Mouse (Mus musculus): ENCODE measurements around the gene Olfr282. TPM values are rescaled to one million over a fixed set of nuclear protein-coding genes. Genes with fewer than 3 reads are reported as not detected.
"Not testable (repeated sequence)": the region's sequence is repeated elsewhere in the genome, so short reads cannot be mapped to it uniquely, and the experiment has no call there.

The Olfr282 gene
- total and polyA plus RNA-seq, 3 experiments, result 0.18 TPM; not detected in 2

DNA sequence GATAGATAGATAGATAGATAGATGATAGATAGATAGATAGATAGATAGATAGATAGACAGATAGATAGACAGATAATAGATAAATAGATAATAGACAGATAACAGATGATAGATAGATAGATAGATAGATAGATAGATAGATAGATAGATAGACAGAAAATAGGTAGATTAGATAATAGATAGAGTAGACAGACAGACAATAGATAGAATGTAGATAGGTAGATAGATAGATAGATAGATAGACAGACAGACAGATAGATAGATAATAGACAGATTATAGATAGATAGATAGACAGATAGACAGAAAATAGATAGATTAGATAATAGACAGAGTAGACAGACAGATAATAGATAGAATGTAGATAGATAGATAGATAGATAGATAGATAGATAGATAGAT, 14.2 kb upstream of the Olfr282 start:
- H3K9me3 ChIP-seq (replicated peaks; ENCODE audit: insufficient read depth, low read length); H3K79me2 ChIP-seq (ENCODE audit: control insufficient read depth, insufficient read depth, low read length, poor library complexity); H3K4me3 ChIP-seq (ENCODE audit: control insufficient read depth in 1 of 2, insufficient read depth in 1 of 2, low read depth in 2 of 2, low read length in 2 of 2); H3K9ac ChIP-seq (ENCODE audit: control insufficient read depth, low read depth, low read length, poor library complexity, severe bottlenecking); DNase-seq (ENCODE audit: low read depth, low spot score); H3K36me3 ChIP-seq (ENCODE audit: control insufficient read depth in 1 of 2, insufficient read depth in 2 of 2, low read length in 2 of 2); H3K27ac ChIP-seq (ENCODE audit: control insufficient read depth, low read depth, low read length): not testable (repeated sequence)
- Histone ChIP-seq H3K27me3 (ENCODE audit: control insufficient read depth in 1 of 2, insufficient read depth in 2 of 2, low read length in 2 of 2) (peaks cover 4 to 11% of the 10 kb centered on the region in 2 experiments), H3K4me1 (ENCODE audit: control insufficient read depth in 1 of 2, insufficient read depth in 2 of 2, low read length in 2 of 2) (peaks cover 7 to 15% of the 10 kb centered on the region in 2 experiments; a peak in 3 of 4 replicates)
- TF ChIP-seq GATA1 (IDR thresholded peaks at IDR 0.05; ENCODE audit: low read depth, low read length), result peak; percentile 87; the same call in 1 of the 2 replicates
- TF ChIP-seq EP300 (IDR thresholded peaks at IDR 0.05; ENCODE audit: low read depth in 1 of 2, low read length in 2 of 2), result peak in 1 of 2 experiments; percentile 25; a peak in 1 of 4 replicates
- 0 out of 2 replicates have a peak, but pooled peaks have one; percentile 54 for TF ChIP-seq CHD1 (IDR thresholded peaks at IDR 0.05; ENCODE audit: low read depth, low read length)

- H3K9me3 ChIP-seq (replicated peaks; ENCODE audit: insufficient read depth, low read length); H3K36me3 ChIP-seq (ENCODE audit: control insufficient read depth in 1 of 2, insufficient read depth in 2 of 2, low read length in 2 of 2); H3K4me3 ChIP-seq (ENCODE audit: control insufficient read depth in 1 of 2, insufficient read depth in 1 of 2, low read depth in 2 of 2, low read length in 2 of 2); H3K79me2 ChIP-seq (ENCODE audit: control insufficient read depth, insufficient read depth, low read length, poor library complexity); H3K9ac ChIP-seq (ENCODE audit: control insufficient read depth, low read depth, low read length, poor library complexity, severe bottlenecking); H3K27ac ChIP-seq (ENCODE audit: control insufficient read depth, low read depth, low read length): not testable (repeated sequence)
- TF ChIP-seq ZNF384 (IDR thresholded peaks at IDR 0.05; ENCODE audit: low read depth, low read length) (peak; percentile 94), ZC3H11A (IDR thresholded peaks at IDR 0.05; ENCODE audit: low read depth, low read length) (peak; percentile 19; the same call in 1 of the 2 replicates), CTCF (IDR thresholded peaks at IDR 0.05 in 2 of 3, conservative IDR thresholded peaks at IDR 0.05 in 1 of 3; ENCODE audit: control insufficient read depth in 1 of 3, insufficient read depth in 1 of 3, low read depth in 2 of 3, low read length in 3 of 3, poor library complexity in 1 of 3, severe bottlenecking in 1 of 3) (peak; percentile 53 to 66 (median 63)), RAD21 (IDR thresholded peaks at IDR 0.05; ENCODE audit: low read depth, low read length) (peak; percentile 43), SMC3 (IDR thresholded peaks at IDR 0.05; ENCODE audit: low read depth, low read length) (peak; percentile 56), ETS1 (IDR thresholded peaks at IDR 0.05; ENCODE audit: low read depth, low read length) (peak; percentile 26; the same call in 1 of the 2 replicates), RCOR1 (IDR thresholded peaks at IDR 0.05; ENCODE audit: low read depth, low read length) (peak; percentile 12; the same call in 1 of the 2 replicates)
- H3K4me1 ChIP-seq (ENCODE audit: control insufficient read depth in 1 of 2, insufficient read depth in 2 of 2, low read length in 2 of 2), result peaks cover 2 to 15% of the 10 kb centered on the region in 2 experiments; a peak in 2 of 4 replicates
- peaks cover 9 to 15% of the 10 kb centered on the region in 2 experiments for H3K27me3 ChIP-seq (ENCODE audit: control insufficient read depth in 1 of 2, insufficient read depth in 2 of 2, low read length in 2 of 2)
- DNase-seq (ENCODE audit: low read depth, low spot score), result peak; percentile 87
Observed at GRCm38 (mm10) chr15:98417285-98417684, 13.7 kb upstream of the Olfr282 start.

GRCm38 (mm10) chr15:98418096-98418495, 12.9 kb upstream of the Olfr282 start:
- Histone ChIP-seq H3K4me3 (ENCODE audit: control insufficient read depth in 1 of 2, insufficient read depth in 1 of 2, low read depth in 2 of 2, low read length in 2 of 2) (no peak overlapping the region), H3K27me3 (ENCODE audit: control insufficient read depth in 1 of 2, insufficient read depth in 2 of 2, low read length in 2 of 2) (peaks cover 17 to 18% of the 10 kb centered on the region in 2 experiments), H3K79me2 (ENCODE audit: control insufficient read depth, insufficient read depth, low read length, poor library complexity) (no peaks in the 10 kb centered on the region), H3K4me1 (ENCODE audit: control insufficient read depth in 1 of 2, insufficient read depth in 2 of 2, low read length in 2 of 2) (peaks cover 0 to 15% of the 10 kb centered on the region in 2 experiments; a peak in 2 of 4 replicates), H3K27ac (ENCODE audit: control insufficient read depth, low read depth, low read length) (no peak overlapping the region), H3K9ac (ENCODE audit: control insufficient read depth, low read depth, low read length, poor library complexity, severe bottlenecking) (no peak overlapping the region), H3K36me3 (ENCODE audit: control insufficient read depth in 1 of 2, insufficient read depth in 2 of 2, low read length in 2 of 2) (peaks cover 0 to 6% of the 10 kb centered on the region in 2 experiments; a peak in 2 of 4 replicates), H3K9me3 (replicated peaks; ENCODE audit: insufficient read depth, low read length) (no peaks in the 10 kb centered on the region)
- TF ChIP-seq E2F4 (IDR thresholded peaks at IDR 0.05; ENCODE audit: borderline replicate concordance, low read depth, low read length), result no peak
- no peak for TF ChIP-seq RAD21 (IDR thresholded peaks at IDR 0.05; ENCODE audit: low read depth, low read length)
- TF ChIP-seq POLR2AphosphoS2 (IDR thresholded peaks at IDR 0.05; ENCODE audit: low read length), result no peak
- no peak for TF ChIP-seq MAFK (IDR thresholded peaks at IDR 0.05; ENCODE audit: borderline replicate concordance, low read depth, low read length)
- TF ChIP-seq TCF12 (IDR thresholded peaks at IDR 0.05; ENCODE audit: low read depth, low read length), result no peak
- TF ChIP-seq USF1 (IDR thresholded peaks at IDR 0.05; ENCODE audit: low read depth, low read length), result no peak
- TF ChIP-seq USF2 (IDR thresholded peaks at IDR 0.05; ENCODE audit: borderline replicate concordance in 1 of 2, insufficient read depth in 1 of 2, low read depth in 1 of 2, low read length in 2 of 2), result no peak
- TF ChIP-seq GABPA (IDR thresholded peaks at IDR 0.05; ENCODE audit: low read depth, low read length), result no peak
- TF ChIP-seq SIN3A (IDR thresholded peaks at IDR 0.05; ENCODE audit: low read length), result no peak
- TF ChIP-seq ETS1 (IDR thresholded peaks at IDR 0.05; ENCODE audit: low read depth, low read length), result no peak
- TF ChIP-seq HCFC1 (IDR thresholded peaks at IDR 0.05; ENCODE audit: low read depth, low read length), result no peak
- TF ChIP-seq UBTF (IDR thresholded peaks at IDR 0.05; ENCODE audit: borderline replicate concordance, insufficient read depth, low read depth, low read length), result no peak
- no peak for TF ChIP-seq MEF2A (IDR thresholded peaks at IDR 0.05; ENCODE audit: extremely low read depth, insufficient replicate concordance, low read depth, low read length, poor library complexity, severe bottlenecking)
- no peak for TF ChIP-seq TAL1 (IDR thresholded peaks at IDR 0.05; ENCODE audit: low read length)
- TF ChIP-seq TBP (IDR thresholded peaks at IDR 0.05; ENCODE audit: low read depth, low read length), result no peak
- DNase-seq (ENCODE audit: low read depth, low spot score), result no peak

All from MEL (cell line).